Mouse (Mus musculus) CD4-positive, CD25-positive, alpha-beta regulatory T cell, adult 4 months (primary cell): ENCODE data around the gene Nfatc2. TPM values are rescaled to one million over a fixed set of nuclear protein-coding genes. Genes with fewer than 3 reads are reported as not detected.

Experiments used
- ATAC-seq: one replicate; pipeline ENCODE4 v1.8.0; 2017
- polyA plus RNA-seq, 2 experiments: library from polyadenylated mRNA; unstranded; fragments of 100-300 nt; shearing (Covaris generic); gene quantifications; one replicate each; pipeline ENCODE4 v1.2.1; 2017

Nfatc2 gene
- polyA plus RNA-seq, 2 experiments from 2014 or later, result 20.9 to 22.6 TPM

- peak; percentile 13 for ATAC-seq
Observed at GRCm38 (mm10) chr2:168577381-168577780, 24.1 kb downstream of the Nfatc2 start.

GRCm38 (mm10) chr2:168575834-168576233 is 25.6 kb downstream of the Nfatc2 start:
- ATAC-seq, result no peak

- peak; percentile 92 for ATAC-seq
Observed at GRCm38 (mm10) chr2:168574934-168575333, 26.5 kb downstream of the Nfatc2 start.

DNA sequence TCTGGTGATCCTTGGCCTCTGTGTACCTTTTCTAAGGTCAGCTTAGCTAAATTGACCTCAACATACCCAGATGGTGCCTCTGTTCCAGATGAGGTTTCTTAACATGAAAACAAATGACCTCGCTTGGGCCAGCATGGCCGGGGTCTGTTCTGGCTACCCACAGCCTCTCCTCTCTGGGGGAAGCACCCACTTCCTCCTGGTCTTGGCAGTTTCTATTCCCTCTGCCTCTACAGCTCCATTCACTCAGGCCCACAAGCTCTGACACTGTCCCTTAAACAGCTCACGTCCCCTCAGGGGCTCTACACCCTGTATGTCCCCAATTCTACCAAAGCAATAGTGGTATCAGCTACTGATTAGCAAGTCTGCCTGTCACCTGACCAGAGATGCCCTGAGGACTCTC is 27.6 kb downstream of the Nfatc2 start:
- no peak for ATAC-seq

- no peak for ATAC-seq
Observed at GRCm38 (mm10) chr2:168571241-168571640, 30.2 kb downstream of the Nfatc2 start.

DNA sequence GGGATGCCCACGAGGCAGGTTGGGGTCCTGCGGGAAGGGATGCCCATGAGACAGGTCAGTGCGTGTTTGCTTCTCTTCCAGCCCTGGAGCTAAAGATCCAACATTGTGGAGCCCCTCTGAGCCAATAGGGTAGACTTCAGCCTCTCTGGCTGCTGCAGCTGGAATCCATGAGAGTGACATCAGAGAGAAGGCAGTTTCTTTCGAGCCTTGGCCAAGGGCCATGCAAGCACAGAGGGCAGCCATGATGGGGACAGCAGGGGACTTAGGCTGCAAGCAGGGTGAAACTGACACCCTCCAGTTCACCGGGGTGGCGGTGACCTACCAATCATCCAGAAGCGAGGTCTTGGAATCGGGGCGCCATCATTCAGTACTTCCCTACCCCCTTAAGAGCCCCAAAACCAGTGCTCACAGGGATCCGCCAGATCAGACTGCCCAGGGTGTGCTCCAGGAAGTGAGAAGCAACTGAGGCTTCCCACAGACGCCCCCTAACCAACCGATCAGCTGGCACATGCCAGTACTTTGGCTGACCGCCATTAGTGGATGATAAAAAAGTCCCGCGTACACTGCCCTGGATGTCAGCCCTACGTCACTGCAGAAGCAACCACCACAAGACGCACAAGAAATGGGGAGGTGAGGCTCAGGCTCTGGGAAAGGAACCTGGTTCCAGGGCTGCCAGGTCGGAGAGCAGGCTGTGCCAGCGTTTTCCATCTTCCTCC is 35.8 kb downstream of the Nfatc2 start:
- no peak for ATAC-seq

GRCm38 (mm10) chr2:168563184-168563583 is 38.3 kb downstream of the Nfatc2 start:
- ATAC-seq, result no peak

DNA sequence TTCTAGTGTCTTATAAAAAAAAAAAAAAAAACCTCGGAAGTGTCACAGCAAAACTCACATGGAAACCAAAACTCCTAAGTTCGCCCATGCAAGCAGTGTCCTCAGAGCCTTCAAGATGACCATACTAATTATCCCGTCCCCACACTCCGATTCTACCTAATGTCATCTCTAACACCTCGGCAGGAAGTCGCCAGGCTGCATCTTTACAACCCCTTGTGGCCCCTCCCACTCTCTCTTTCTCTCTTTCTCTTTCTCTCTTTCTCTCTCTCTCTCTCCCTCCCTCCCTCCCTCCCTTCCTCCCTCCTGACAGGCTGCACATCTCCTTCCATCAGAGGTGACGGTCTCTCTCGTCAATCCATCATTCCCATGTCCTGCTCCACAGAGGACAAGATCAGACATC is 44.4 kb downstream of the Nfatc2 start:
- ATAC-seq, result peak; percentile 58

GRCm38 (mm10) chr2:168555897-168556670 is 45.4 kb downstream of the Nfatc2 start:
- ATAC-seq, result peak; percentile 62

- ATAC-seq, result no peak
Observed at GRCm38 (mm10) chr2:168553541-168553961, 47.9 kb downstream of the Nfatc2 start.

DNA sequence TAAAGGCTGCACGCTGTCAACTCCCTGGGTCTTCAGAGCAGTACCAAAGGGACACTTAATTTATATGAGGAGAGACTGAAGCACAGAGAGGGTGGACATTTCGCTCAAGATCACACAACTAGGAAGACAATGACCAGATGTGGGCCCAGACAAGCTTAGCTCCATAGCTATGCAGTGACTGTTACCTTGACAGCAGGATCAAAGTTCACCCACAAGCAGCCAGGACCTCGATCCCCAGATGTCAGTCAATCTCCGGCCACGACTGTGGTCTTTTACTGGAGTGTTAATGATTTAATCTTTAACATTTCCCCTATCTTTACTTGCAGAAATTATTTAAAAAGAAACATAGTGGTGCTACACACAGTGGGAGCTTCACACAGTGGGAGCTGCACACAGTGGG is 49.1 kb downstream of the Nfatc2 start:
- ATAC-seq, result no peak

DNA sequence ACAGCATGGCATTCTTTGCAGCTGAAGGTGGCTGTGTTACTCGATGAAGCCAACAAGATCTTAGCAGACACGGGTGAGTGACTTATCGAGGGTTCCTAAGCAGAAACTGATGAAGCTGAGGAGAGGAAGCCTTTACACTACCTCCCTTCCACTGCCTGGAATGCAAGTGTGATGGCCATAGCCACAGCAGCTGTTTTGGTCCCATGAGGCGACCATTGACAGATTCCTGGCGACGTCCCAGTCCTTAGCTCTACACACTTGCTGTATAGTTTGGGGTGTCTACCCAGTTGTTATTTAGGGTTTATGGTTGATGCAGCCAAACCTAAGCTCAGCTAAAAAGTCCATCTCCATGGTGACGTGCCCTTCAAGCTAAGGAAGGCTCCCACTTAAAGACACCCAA is 50.2 kb downstream of the Nfatc2 start:
- ATAC-seq, result no peak

- no peak for ATAC-seq
Observed at GRCm38 (mm10) chr2:168549326-168549725, 52.1 kb downstream of the Nfatc2 start.

DNA sequence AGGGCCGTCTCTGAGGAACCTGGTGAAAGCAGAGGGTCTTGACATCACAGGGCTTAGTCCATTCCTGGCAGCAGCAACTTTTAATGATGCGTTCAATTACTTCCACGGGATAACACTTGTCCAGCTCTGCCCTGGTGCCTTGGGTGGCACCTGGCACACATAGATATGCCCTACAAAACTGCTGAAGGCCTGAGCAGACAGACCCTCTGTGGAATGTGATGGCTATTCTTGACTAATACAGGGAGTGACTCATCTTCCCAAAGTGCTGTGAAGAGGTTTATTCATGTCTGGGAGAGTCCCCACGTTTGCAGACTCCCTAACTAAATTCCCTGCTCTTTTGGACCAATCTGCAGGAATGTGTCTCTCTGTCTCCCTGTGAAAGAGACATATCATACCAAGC is 53.4 kb downstream of the Nfatc2 start:
- no peak for ATAC-seq

GRCm38 (mm10) chr2:168545901-168546557 is 55.4 kb downstream of the Nfatc2 start:
- ATAC-seq, result no peak

DNA sequence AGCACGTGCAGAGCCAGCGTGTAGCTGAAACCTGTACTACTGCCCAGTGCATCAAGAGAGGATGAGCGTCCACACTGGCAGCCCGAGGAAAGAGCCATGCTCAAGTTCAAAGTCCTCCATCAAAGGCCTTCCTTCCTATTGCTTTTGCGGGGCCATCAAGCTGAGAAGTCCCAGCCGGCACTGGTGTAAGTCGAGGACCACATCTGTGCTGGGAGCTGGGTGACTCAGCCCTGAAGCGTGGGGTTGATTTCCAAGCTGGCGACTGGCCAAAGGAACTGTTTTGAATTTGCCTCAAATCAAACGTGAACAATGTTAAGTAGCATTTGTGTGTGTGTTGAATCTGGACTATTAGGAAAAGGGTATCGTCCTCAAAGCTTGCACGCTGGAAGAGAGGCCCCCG is 57.4 kb downstream of the Nfatc2 start:
- ATAC-seq, result no peak

GRCm38 (mm10) chr2:168543026-168543425 is 58.4 kb downstream of the Nfatc2 start:
- no peak for ATAC-seq

GRCm38 (mm10) chr2:168541223-168541622 is 60.2 kb downstream of the Nfatc2 start:
- no peak for ATAC-seq

DNA sequence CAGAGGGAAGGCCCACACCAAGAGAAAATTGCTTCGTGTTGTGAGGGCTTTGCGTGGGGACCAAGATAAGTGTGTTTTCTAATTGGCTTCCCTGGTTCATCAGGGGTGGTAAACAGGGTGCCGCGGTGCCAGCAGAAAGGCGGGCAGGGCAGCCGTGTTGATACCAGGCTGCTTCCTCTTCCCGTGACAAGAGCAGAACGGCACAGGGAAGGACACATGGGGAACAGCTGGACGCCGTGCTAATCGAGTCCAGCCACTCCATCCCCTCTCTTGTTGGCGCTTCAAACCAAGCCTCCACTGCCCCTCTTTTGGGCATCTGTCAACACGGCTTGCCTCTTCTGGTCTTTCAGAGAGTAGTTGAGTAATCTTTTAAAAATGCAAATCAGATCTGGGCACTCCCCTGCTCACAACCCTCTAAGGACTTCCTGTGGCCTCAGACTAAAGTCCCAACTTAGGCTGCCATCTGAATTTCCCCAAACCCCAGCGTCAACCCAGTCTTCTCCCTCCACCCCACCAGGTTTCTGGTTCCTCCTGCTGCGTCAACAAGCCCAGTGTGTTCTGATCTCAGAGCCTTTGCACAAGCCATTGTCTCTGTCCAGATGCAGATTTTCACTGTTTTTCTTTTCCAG is 61.7 kb downstream of the Nfatc2 start:
- ATAC-seq, result peak; percentile 89

GRCm38 (mm10) chr2:168539026-168539425 is 62.4 kb downstream of the Nfatc2 start:
- no peak for ATAC-seq

DNA sequence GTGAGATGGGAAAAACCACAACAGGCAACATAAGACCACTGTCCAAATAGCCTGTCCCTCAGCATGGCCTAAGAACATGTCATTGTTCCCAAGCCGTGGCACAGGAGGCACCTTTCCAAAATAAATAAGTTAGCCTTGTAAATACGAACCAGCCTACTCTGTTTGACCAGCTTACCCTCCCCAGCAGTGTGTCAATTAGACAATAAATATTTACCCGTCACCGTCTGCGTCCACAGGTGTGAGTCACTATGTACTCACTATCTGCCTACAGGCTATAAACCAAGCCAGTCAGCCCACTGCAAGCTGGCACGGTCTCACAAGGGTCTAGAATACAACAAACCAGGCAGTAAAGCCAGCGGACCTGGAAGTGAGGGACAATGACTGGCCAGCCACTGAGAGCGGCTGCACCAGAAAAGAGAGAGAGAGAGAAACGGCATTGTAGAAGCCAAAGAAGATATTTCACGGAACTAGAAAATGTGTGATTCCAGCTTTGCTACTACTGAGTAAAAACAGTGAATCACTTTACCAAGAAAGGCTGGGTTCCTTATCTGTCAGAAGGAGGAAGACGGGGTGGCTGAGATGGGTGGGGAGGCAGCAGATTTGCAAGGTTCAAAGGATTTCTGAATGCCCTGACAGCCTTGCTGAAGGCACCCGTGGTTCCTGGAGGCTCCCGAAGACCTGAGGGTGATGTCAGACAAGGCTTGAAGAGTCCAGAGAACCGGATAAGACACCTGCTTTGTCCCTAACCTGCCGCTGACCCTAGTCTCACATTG is 69.2 kb downstream of the Nfatc2 start:
- peak; percentile 51 for ATAC-seq

DNA sequence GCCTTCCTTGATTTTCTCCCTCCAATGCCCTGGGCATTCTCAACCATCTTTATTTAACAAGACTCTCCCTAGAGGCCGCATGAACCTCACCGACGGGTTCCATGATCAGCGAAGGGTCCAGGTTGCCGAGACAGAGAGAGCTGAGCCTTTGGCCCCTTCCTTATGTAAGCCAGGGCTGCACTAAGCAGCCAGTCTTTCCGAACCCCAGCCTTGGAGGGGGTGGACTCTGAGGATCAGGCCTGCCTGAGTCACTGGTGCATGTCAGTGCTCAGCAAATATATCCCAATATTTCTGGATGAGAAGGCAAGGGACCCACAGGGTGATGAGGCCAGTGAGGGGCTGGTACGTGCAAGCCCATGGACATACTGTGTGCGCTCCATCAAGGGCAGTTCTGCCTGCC is 72.9 kb downstream of the Nfatc2 start:
- ATAC-seq, result no peak
